Mouse (Mus musculus) spleen, postnatal 0 days (tissue): ENCODE results near the gene Mavs. TPM values are rescaled to one million over a fixed set of nuclear protein-coding genes. Genes with fewer than 3 reads are reported as not detected.

ENCODE experiments used
- polyA plus RNA-seq: library from polyadenylated mRNA; unstranded; fragments of >200 nt; fragmentation: Nextera tagmentation; extraction: Ambion mirVana; gene quantifications from 2 replicates; pipeline ENCODE4 v1.2.1, GENCODE M21; 2015

The Mavs gene
- polyA plus RNA-seq, result 20.3 and 20.8 TPM in 2 replicates

GRCm38 (mm10) chr2:131233307-131234126, at the start of gene Mavs:
Mavs (plus strand) TSS chr2:131234063.

GRCm38 (mm10) chr2:131186771-131187601, 46.9 kb upstream of the Mavs start, which contains the start of the genes Cdc25b and Spef1:
Cdc25b (plus strand) TSS chr2:131186949.
Spef1 (minus strand) TSS chr2:131187282.

GRCm38 (mm10) chr2:131206778-131207177, 27.1 kb upstream of the Mavs start, which contains the start of gene Ap5s1:
Ap5s1 (plus strand) TSS chr2:131207078.

GRCm38 (mm10) chr2:131262213-131262672, 28.4 kb downstream of the Mavs start, which contains the start of gene Pank2:
Pank2 (plus strand) TSS chr2:131262495.

Other genes starting within 250 kb of the Mavs start
- gene Gfra4, start 191.0 kb upstream of the Mavs start, polyA plus RNA-seq, result 0.41 and 0.48 TPM in 2 replicates
- 2.5 and 2.9 TPM in 2 replicates for gene Adam33, start 170.2 kb upstream of the Mavs start, polyA plus RNA-seq
- gene Siglec1, start 147.3 kb upstream of the Mavs start, polyA plus RNA-seq, result 0.97 and 1.6 TPM in 2 replicates
- gene Hspa12b, start 106.8 kb upstream of the Mavs start, polyA plus RNA-seq, result 2.3 and 2.4 TPM in 2 replicates
- gene Gm11037, start 100.6 kb upstream of the Mavs start, polyA plus RNA-seq, result not detected in 2 replicates
- gene 1700037H04Rik, start 74.0 kb upstream of the Mavs start, polyA plus RNA-seq, result 138 and 153 TPM in 2 replicates
- gene Cenpb, start 54.0 kb upstream of the Mavs start, polyA plus RNA-seq, result 7.9 and 8.0 TPM in 2 replicates
- 139 and 157 TPM in 2 replicates for gene Cdc25b, start 47.1 kb upstream of the Mavs start, polyA plus RNA-seq
- gene Spef1, start 46.8 kb upstream of the Mavs start, polyA plus RNA-seq, result 1.9 and 2.2 TPM in 2 replicates
- gene Ap5s1, start 27.0 kb upstream of the Mavs start, polyA plus RNA-seq, result 19.9 and 21.3 TPM in 2 replicates
- 34.0 and 37.5 TPM in 2 replicates for gene Pank2, start 28.4 kb downstream of the Mavs start, polyA plus RNA-seq
- 0.59 and 0.98 TPM in 2 replicates for gene Rnf24, start 118.8 kb downstream of the Mavs start, polyA plus RNA-seq